Mouse (Mus musculus): ENCODE results near the gene Brsk2. TPM values are rescaled to one million over a fixed set of nuclear protein-coding genes. Genes with fewer than 3 reads are reported as not detected.

The Brsk2 gene
- total RNA-seq, 2 experiments from 2014 or later: 163 to 178 TPM

DNA sequence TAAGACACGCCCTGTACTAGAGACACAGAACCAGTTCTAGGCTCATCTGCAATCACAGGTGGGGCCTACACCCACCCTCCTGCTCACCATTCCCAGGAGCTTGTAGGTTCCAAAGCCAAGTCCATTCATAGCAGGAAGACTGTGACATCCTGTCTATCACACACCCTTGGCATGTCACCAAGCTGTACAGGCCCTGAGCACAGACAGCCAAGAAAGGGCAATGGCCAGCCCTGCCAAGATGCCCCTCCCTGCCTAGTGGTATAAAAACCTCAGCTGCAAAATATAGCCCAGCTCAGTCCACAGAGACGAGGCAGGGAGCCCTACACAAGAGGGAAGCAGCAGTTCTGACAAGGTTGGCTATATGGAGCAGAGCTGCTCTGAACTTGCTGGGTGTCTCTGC, 84.6 kb downstream of the Brsk2 start:
- no peak for DNase-seq

DNA sequence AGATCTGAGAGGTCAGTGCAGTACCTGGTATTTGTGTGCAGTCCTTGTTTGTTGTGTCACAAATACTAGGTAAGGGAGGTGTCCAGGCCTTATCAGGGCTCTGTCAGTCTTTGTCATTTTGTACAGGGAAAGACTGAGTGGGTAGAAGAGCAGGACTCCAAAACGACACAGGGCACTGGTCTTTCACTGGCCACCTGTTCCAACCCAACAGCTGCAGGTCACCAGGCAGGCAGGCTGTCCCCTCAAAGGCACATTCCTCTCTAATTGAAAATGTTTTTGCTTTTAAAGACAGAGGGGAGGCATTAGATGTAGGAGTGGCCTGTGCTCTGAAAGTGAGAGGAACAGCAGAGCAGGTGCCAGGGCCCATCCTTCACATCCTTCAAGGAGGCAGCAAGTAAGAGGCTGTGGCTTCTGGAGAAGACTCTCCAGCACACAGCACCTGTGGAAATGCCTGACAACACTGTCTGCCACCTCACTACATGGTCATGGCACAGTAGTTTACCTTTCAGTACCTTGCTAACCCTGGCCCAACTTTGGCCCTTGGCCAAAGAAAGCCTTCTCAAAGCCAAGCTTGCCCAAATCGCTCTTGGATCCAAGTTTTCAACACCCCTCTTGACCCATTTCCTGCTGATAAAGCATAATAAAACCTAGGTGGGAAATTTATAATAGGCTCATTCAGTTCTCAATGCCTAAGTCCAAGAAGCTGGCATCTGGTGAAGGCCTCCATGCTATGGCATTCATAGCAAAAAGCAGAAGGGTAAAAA, 85.7 kb downstream of the Brsk2 start:
- DNase-seq: no peak

DNA sequence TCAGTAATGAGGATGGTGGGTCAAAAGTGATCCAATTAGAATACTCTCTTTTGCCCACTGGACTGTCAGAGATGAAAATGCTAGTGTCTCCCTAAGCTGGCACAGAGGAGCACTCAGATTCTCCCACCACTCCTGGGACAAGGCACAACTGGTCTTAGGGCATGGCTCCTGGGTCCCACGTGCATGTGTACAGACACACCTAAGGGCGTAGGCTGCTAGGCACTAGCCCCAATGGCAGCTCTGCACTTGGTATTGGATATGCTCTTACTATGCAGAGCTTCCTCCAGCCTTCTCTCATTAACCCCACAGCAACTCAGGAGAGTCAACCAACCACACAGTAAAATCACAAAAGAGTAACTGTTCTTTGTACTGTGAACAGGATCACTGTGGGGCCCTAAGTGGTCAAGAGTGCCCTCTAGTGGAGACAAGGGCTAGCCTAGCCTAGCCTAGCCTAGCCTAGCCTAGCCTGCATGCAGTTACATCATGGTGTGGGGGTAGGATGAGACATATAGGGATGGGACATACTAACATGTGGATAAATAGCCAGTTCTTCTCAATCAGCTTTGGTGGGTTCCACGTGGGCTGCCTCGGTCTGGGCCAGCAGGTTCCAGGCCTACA, 88.1 kb downstream of the Brsk2 start:
- DNase-seq: peak in 1 of 2 experiments; percentile 34

DNA sequence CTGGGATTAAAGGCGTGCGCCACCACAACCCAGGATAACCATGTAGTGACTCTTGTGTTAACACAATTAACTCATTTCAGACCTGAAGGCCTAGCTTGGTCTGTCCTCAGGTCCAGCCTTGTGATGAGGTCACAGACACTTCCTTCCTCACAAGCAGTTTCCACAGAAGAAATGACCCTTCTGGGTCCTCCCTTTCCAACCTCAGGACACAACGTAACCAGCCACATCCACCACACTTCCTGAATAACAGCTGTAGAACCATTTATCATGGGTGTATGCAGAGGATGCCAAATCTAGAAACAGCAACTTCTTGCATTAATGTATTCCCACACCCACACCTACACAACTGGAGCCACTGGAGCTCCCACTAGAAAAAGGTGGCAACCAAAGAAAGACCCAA, 91.2 kb downstream of the Brsk2 start:
- DNase-seq: no peak

DNA sequence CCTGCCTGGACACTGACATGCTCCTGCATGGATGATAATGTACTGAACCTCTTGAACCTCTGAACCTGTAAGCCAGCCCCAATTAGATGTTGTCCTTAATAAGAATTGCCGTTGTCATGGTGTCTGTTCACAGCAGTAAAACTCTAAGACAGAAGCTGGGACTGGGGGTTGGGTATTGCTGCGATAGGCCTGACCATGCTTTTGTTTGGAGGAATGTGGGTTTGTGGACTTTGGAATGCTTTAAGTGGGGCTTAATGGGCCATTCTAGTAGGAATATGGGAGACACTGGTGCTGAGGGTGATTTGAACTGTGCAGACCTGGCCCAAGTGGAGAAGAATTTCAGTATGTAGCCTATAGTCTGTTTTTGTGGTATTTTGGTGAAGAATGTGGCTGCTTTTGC, 95.8 kb downstream of the Brsk2 start:
- DNase-seq: no peak

DNA sequence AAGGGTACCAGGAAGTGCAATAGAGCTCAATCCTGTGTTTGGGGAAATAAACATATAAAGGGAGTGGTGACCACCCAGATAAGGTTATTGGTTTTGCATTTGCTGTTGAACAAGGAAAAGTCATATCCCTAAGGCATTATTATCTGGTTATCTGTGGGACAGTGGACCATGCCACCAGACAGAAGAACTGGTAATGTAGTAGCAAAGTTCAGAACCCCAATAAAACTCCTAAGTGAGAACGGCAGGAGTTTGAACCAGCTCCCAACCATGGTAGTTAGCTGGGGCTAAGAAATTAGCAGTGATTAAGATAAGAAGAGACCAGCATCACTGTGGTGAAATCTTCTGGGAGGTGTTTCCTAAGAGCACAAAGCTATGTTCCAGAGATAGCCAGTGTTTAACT, 96.4 kb downstream of the Brsk2 start:
- no peak for DNase-seq

DNA sequence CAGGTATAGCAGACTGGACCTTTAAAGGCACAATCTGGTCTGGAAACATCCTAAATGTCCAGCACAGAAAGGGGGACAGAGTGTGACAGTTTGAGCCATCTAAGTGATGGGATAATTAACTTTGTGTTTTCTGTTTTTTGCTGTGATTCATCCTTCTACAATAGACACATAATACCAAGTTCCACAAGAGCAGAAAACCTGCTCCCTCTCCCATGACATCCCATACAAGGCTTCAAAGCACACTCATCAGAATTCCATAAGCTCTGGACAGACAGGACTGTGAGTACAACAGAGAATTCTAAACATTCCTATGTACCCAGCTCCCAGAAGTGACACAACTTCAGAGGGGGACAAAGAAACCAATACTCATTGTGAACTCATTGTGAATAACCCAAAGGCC, 101.0 kb downstream of the Brsk2 start:
- no peak for DNase-seq

Small RNA genes within 50 kb of the gene (microRNA-seq; reads per million reads assigned to microRNA genes)
- 0.90 to 1.5 reads per million in 2 experiments for gene Mir3104

Other genes with a start within 250 kb of the Brsk2 start
- not detected for gene Muc5ac, start 160.8 kb upstream of the Brsk2 start, total RNA-seq (2021)
- not detected for gene Muc5b, start 110.7 kb upstream of the Brsk2 start, total RNA-seq (2021)
- 100 to 1,000 TPM; 121 to 127 TPM for gene Tollip, start 31.2 kb upstream of the Brsk2 start, total RNA-seq (2021)
- 10 to 100 TPM; 28.4 to 29.9 TPM for gene Mob2, start 111.3 kb downstream of the Brsk2 start, total RNA-seq (2021)
- 100 to 1,000 TPM; 123 to 125 TPM for gene Dusp8, start 146.1 kb downstream of the Brsk2 start, total RNA-seq (2021)
- gene Gm45618, start 171.0 kb downstream of the Brsk2 start, total RNA-seq (2021): not detected
- gene Gm39115, start 186.3 kb downstream of the Brsk2 start, total RNA-seq (2021): not detected
- gene Gm45337, start 194.9 kb downstream of the Brsk2 start, total RNA-seq (2021): not detected
- not detected for gene Gm29735, start 207.4 kb downstream of the Brsk2 start, total RNA-seq (2021)
- not detected for gene Gm4553, start 216.0 kb downstream of the Brsk2 start, total RNA-seq (2021)
- not detected for gene Krtap5-2, start 226.3 kb downstream of the Brsk2 start, total RNA-seq (2021)
- gene Gm10153, start 240.6 kb downstream of the Brsk2 start, total RNA-seq (2021): not detected

Measured in layer of hippocampus, postnatal 36 days (tissue).